28 mouse cellular contexts compared by ENCODE assay signal in genomic region chr17:74601201-74601600, GRCm38 (mm10).
DNase-seq lines count a peak whose midpoint lies in the region; ATAC-seq and TF ChIP-seq lines count a peak whose summit lies in the region.
"Had no signal": no experiment of that assay in that cellular context is flagged by ENCODE, and none has a peak within 500 bp of the region (broad histone marks: within the 10 kb centered on the region; RNA-seq: fewer than 3 reads in every experiment).

No protein-coding gene starts in this region.

- no peaks in the 10 kb centered on the region for H3K9me3 ChIP-seq in liver, embryonic 16.5 days (replicated peaks; ENCODE audit: control insufficient read depth, low read length)
- no peaks in the 10 kb centered on the region for H3K9me3 ChIP-seq in liver, embryonic 11.5 days (ENCODE audit: control insufficient read depth, low read length)
- no peaks in the 10 kb centered on the region for H3K9me3 ChIP-seq in midbrain, embryonic 16.5 days (replicated peaks; ENCODE audit: control insufficient read depth, low read length, poor library complexity, severe bottlenecking)
- H3K9me3 ChIP-seq: embryonic facial prominence, embryonic 13.5 days; embryonic facial prominence, embryonic 15.5 days; forebrain, embryonic 10.5 days; forebrain, embryonic 12.5 days; G1E had no signal

- DNase-seq in kidney, adult 2 months = peak; percentile 48
- DNase-seq in kidney, postnatal 4 days = no peak
- DNase-seq in kidney, postnatal 36 days = peak; percentile 13 to 22
- DNase-seq in kidney, postnatal 10 days = no peak
- no peak for DNase-seq in liver, embryonic 11.5 days (ENCODE audit: low spot score)
- DNase-seq: adrenal gland, adult 8-10 months; adrenal gland, postnatal 14 days; adrenal gland, postnatal 36 days; B cell, adult 2 months; cerebellum, adult 11-12 months; cerebellum, adult 2 months; cerebellum, adult 9-10 months; cerebellum, postnatal 10 days; cerebellum, postnatal 25 days had no signal

- H3K27me3 ChIP-seq in kidney, adult 2 months (replicated peaks; ENCODE audit: control insufficient read depth, insufficient read depth, low read length) = no peaks in the 10 kb centered on the region
- H3K27me3 ChIP-seq in liver, embryonic 16.5 days (ENCODE audit: control insufficient read depth, insufficient read depth, low read depth, low read length) = no peaks in the 10 kb centered on the region
- no peaks in the 10 kb centered on the region for H3K27me3 ChIP-seq in liver, embryonic 11.5 days (replicated peaks; ENCODE audit: control insufficient read depth, insufficient read depth, low read length)
- no peaks in the 10 kb centered on the region for H3K27me3 ChIP-seq in midbrain, embryonic 16.5 days (ENCODE audit: control insufficient read depth, insufficient read depth, low read depth, low read length)
- H3K27me3 ChIP-seq: CH12.LX; embryonic facial prominence, embryonic 13.5 days; embryonic facial prominence, embryonic 15.5 days; forebrain, embryonic 12.5 days; Patski had no signal

- no peak overlapping the region for H3K9ac ChIP-seq in liver, embryonic 16.5 days (ENCODE audit: low read depth, low read length)
- no peak overlapping the region for H3K9ac ChIP-seq in liver, embryonic 11.5 days (ENCODE audit: low read depth, low read length)
- no peak overlapping the region for H3K9ac ChIP-seq in midbrain, embryonic 16.5 days (ENCODE audit: low read depth, low read length)
- H3K9ac ChIP-seq: embryonic facial prominence, embryonic 13.5 days; embryonic facial prominence, embryonic 15.5 days; forebrain, embryonic 12.5 days had no signal

- H3K4me1 ChIP-seq in kidney, adult 2 months (ENCODE audit: control insufficient read depth, insufficient read depth, low read length) = peaks cover 3% of the 10 kb centered on the region; the same call in 1 of the 2 replicates
- no peaks in the 10 kb centered on the region for H3K4me1 ChIP-seq in liver, embryonic 16.5 days (ENCODE audit: control insufficient read depth, low read depth, low read length)
- no peaks in the 10 kb centered on the region for H3K4me1 ChIP-seq in liver, embryonic 11.5 days (replicated peaks; ENCODE audit: control insufficient read depth, insufficient read depth, low read length)
- no peaks in the 10 kb centered on the region for H3K4me1 ChIP-seq in midbrain, embryonic 16.5 days (ENCODE audit: control insufficient read depth, insufficient read depth, low read length)
- H3K4me1 ChIP-seq: embryonic facial prominence, embryonic 13.5 days; embryonic facial prominence, embryonic 15.5 days; forebrain, embryonic 10.5 days; forebrain, embryonic 12.5 days had no signal

- no peak overlapping the region for H3K4me3 ChIP-seq in kidney, adult 2 months (ENCODE audit: insufficient read depth, low read depth, low read length)
- H3K4me3 ChIP-seq in liver, embryonic 16.5 days (ENCODE audit: low read depth, low read length) = no peak overlapping the region
- H3K4me3 ChIP-seq in liver, embryonic 11.5 days (ENCODE audit: low read depth, low read length) = no peak overlapping the region
- H3K4me3 ChIP-seq in midbrain, embryonic 16.5 days (ENCODE audit: low read depth, low read length) = no peak overlapping the region
- H3K4me3 ChIP-seq: embryonic facial prominence, embryonic 13.5 days; embryonic facial prominence, embryonic 15.5 days; erythroblast, embryonic 14.5 days; forebrain, embryonic 10.5 days; forebrain, embryonic 12.5 days had no signal

- ATAC-seq in liver, embryonic 16.5 days (ENCODE audit: low read depth) = no peak
- no peak for ATAC-seq in liver, embryonic 11.5 days (replicated peaks; ENCODE audit: low FRiP score)
- peak; percentile 66 for ATAC-seq in monocyte, adult 5-6 weeks (replicated peaks; ENCODE audit: insufficient number of reproducible peaks, low FRiP score, low TSS enrichment, poor library complexity, severe bottlenecking)
- no peak for ATAC-seq in midbrain, embryonic 16.5 days
- ATAC-seq: activated CD4-positive, CD25-positive, alpha-beta regulatory T cell, adult 4 months; CD4-positive, CD25-positive, alpha-beta regulatory T cell, adult 4 months; forebrain, embryonic 14.5 days; Patski had no signal

- H3K4me2 ChIP-seq in liver, embryonic 16.5 days (ENCODE audit: low read depth, low read length) = no peak overlapping the region
- no peak overlapping the region for H3K4me2 ChIP-seq in liver, embryonic 11.5 days
- no peak overlapping the region for H3K4me2 ChIP-seq in midbrain, embryonic 16.5 days (ENCODE audit: low read length)
- H3K4me2 ChIP-seq: embryonic facial prominence, embryonic 13.5 days; embryonic facial prominence, embryonic 15.5 days; forebrain, embryonic 12.5 days had no signal

- H3K27ac ChIP-seq in kidney, adult 2 months (ENCODE audit: insufficient read depth, low read depth, low read length) = peak overlapping the region; percentile 51; the same call in 1 of the 2 replicates
- H3K27ac ChIP-seq in liver, embryonic 16.5 days (ENCODE audit: low read length) = peak overlapping the region; percentile 62; the same call in 1 of the 2 replicates
- H3K27ac ChIP-seq in liver, embryonic 11.5 days (ENCODE audit: low read depth, low read length) = no peak overlapping the region
- no peak overlapping the region for H3K27ac ChIP-seq in midbrain, embryonic 16.5 days (ENCODE audit: low read length)
- H3K27ac ChIP-seq: embryonic facial prominence, embryonic 13.5 days; embryonic facial prominence, embryonic 15.5 days; forebrain, embryonic 10.5 days; forebrain, embryonic 12.5 days had no signal

- TF ChIP-seq POLR2A in kidney, adult 2 months (IDR thresholded peaks at IDR 0.05; ENCODE audit: low read depth, low read length) = no peak

- 51% methylated on average over 1 of the region's 1 CpGs for WGBS in kidney, adult 2 months
- WGBS in liver, embryonic 16.5 days (ENCODE audit: insufficient replicate concordance) = 72% methylated on average over 1 of the region's 1 CpGs
- 80% methylated on average over 1 of the region's 1 CpGs for WGBS in liver, embryonic 11.5 days
- 70% methylated on average over 1 of the region's 1 CpGs for WGBS in midbrain, embryonic 16.5 days

- peaks cover 18% of the 10 kb centered on the region for H3K36me3 ChIP-seq in kidney, adult 2 months (ENCODE audit: control insufficient read depth, insufficient read depth, low read length)
- H3K36me3 ChIP-seq in liver, embryonic 16.5 days (ENCODE audit: control insufficient read depth, insufficient read depth) = peaks cover 7% of the 10 kb centered on the region
- H3K36me3 ChIP-seq in liver, embryonic 11.5 days (ENCODE audit: control insufficient read depth, insufficient read depth, low read length) = peaks cover 24% of the 10 kb centered on the region
- peaks cover 11% of the 10 kb centered on the region for H3K36me3 ChIP-seq in midbrain, embryonic 16.5 days (ENCODE audit: control insufficient read depth, insufficient read depth, low read length)

- no peak for TF ChIP-seq CTCF in kidney, adult 2 months (conservative IDR thresholded peaks at IDR 0.05; ENCODE audit: insufficient read depth, insufficient read length, low read depth, low read length)

Comparison
In these comparisons a context has a peak if more than half of its experiments do, and no peak if none do; other contexts are left out.
1. DNase-seq: peak in kidney, adult 2 months (single experiment) and kidney, postnatal 36 days (2 of 2); none in kidney, postnatal 4 days (0 of 2), kidney, postnatal 10 days (single experiment) and liver, embryonic 11.5 days (single experiment).
2. H3K27ac ChIP-seq: peak in kidney, adult 2 months (single experiment) and liver, embryonic 16.5 days (single experiment); none in liver, embryonic 11.5 days (single experiment) and midbrain, embryonic 16.5 days (single experiment).